Mouse (Mus musculus) heart, adult 2 months (tissue): ENCODE measurements around the gene Slc38a4. TPM values are rescaled to one million over a fixed set of nuclear protein-coding genes. Genes with fewer than 3 reads are reported as not detected.

Experiments
- DNase-seq, 2 experiments: peaks; one replicate each; pipeline ENCODE4 v3.0.0; 2021
- H3K27ac ChIP-seq: fragments of 200-600 bp; 2 replicates; pipeline ENCODE4 v1.8.1; 2022
- H3K27me3 ChIP-seq: fragments of 200-500 bp; 2 replicates; pipeline ENCODE4 v1.6.1; 2012; ENCODE audit warnings: mild to moderate bottlenecking, low read length, inconsistent platforms, mixed read lengths; ENCODE audit not compliant: control insufficient read depth, insufficient read depth
- H3K36me3 ChIP-seq: fragments of 200-500 bp; 2 replicates; pipeline ENCODE4 v1.6.1; 2012; ENCODE audit warnings: low read length, inconsistent platforms; ENCODE audit not compliant: control insufficient read depth, insufficient read depth
- H3K4me1 ChIP-seq: fragments of 200-500 bp; 2 replicates; pipeline ENCODE4 v1.6.1; 2011; ENCODE audit warnings: low read length; ENCODE audit not compliant: control insufficient read depth, insufficient read depth
- H3K4me3 ChIP-seq: fragments of 200-600 bp; 2 replicates; pipeline ENCODE4 v1.8.1; 2022
- H3K79me2 ChIP-seq: fragments of 200-500 bp; replicated peaks from 2 replicates; pipeline ENCODE4 v1.6.1; 2012; ENCODE audit warnings: mild to moderate bottlenecking, inconsistent platforms, low read length, moderate library complexity, mixed read lengths; ENCODE audit not compliant: control insufficient read depth, insufficient read depth
- H3K9ac ChIP-seq: fragments of 200-500 bp; 2 replicates; pipeline ENCODE4 v1.6.1; 2012; ENCODE audit warnings: low read depth, mild to moderate bottlenecking, control low read depth, inconsistent platforms, low read length, mixed read lengths
- CTCF ChIP-seq: fragments of 200-600 bp; IDR thresholded peaks from 2 replicates; pipeline ENCODE4 v1.8.1; 2022; ENCODE audit warnings: antibody characterized with exemption, mild to moderate bottlenecking, moderate library complexity
- EP300 ChIP-seq: fragments of 200-500 bp; IDR thresholded peaks from 2 replicates; pipeline ENCODE4 v1.6.1; 2011; ENCODE audit warnings: low read depth, low read length, control low read depth; ENCODE audit not compliant: insufficient read depth
- POLR2A ChIP-seq: fragments of 200-500 bp; IDR thresholded peaks from 2 replicates; pipeline ENCODE4 v1.6.1; 2011; ENCODE audit warnings: mild to moderate bottlenecking, low read depth, low read length, control low read depth; ENCODE audit not compliant: insufficient read depth
- WGBS: fragments of 180-500 bp; shearing (Covaris S2); methylation state at CpG from one replicate; pipeline ENCODE4 v1.1.7; 2018; 5-methylcytosine and 5-hydroxymethylcytosine counted together
- intact Hi-C: fragments of 180-260 bp; cut with DNase I; formaldehyde crosslinking; loops from one replicate; pipeline ENCODE4 v1.15.1; 2025
- polyA plus RNA-seq: library from polyadenylated mRNA; depleted of rRNA; stranded (reverse); fragments of >200 nt; gene quantifications from 2 replicates; pipeline ENCODE4 v1.2.3, GENCODE M21; 2012
- total RNA-seq, 2 experiments: library from RNA; stranded (reverse); gene quantifications; 2 replicates each; pipeline ENCODE4 v1.2.3; 2021

Gene Slc38a4
- total and polyA plus RNA-seq, 3 experiments: 5.4 to 7.8 (median 6.0) TPM

DNA sequence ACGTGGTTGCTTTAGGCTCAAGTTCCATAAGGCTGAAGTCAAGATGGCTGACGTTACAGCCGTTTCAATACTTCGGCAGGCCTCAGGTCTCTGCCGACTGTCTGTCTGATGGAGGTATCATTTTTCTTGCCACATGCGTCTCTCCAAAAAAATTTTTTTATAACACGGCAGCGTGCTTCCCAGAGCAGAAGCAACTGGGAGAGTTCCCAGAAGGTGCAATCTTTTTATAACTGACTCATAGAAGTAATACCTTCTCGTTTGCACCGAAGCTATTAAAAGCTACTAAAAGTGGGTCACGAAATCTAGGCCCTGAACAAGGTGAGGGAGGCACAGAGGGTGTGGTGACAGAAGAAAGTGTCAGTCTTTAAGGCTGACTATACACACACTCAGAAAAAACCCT is 87.0 kb downstream of the Slc38a4 start:
- no peaks in the 10 kb centered on the region for H3K79me2 ChIP-seq
- no peaks in the 10 kb centered on the region for H3K36me3 ChIP-seq
- no peak for TF ChIP-seq EP300
- TF ChIP-seq POLR2A: no peak
- no peak for TF ChIP-seq CTCF
- H3K27ac ChIP-seq: peak overlapping the region; percentile 34
- H3K27me3 ChIP-seq: no peaks in the 10 kb centered on the region
- H3K9ac ChIP-seq: no peak overlapping the region
- H3K4me1 ChIP-seq: no peaks in the 10 kb centered on the region
- intact Hi-C loops: loop anchor here (5.0 kb wide), 1 partner anchor 219 kb away; no protein-coding TSS in a partner anchor
- peak in 1 of 2 experiments; percentile 14 for DNase-seq
- H3K4me3 ChIP-seq: no peak overlapping the region
- 64% methylated on average over 11 of the region's 11 CpGs for WGBS

GRCm38 (mm10) chr15:96966326-96966725 is 89.4 kb downstream of the Slc38a4 start:
- WGBS: 94% methylated on average over 3 of the region's 3 CpGs
- Histone ChIP-seq H3K27me3 (no peaks in the 10 kb centered on the region), H3K9ac (no peak overlapping the region), H3K27ac (no peak overlapping the region), H3K36me3 (no peaks in the 10 kb centered on the region), H3K79me2 (no peaks in the 10 kb centered on the region), H3K4me1 (no peaks in the 10 kb centered on the region), H3K4me3 (no peak overlapping the region)
- TF ChIP-seq POLR2A (no peak), EP300 (no peak), CTCF (no peak)
- intact Hi-C loops: loop anchor here (5.0 kb wide), 1 partner anchor 221 kb away; no protein-coding TSS in a partner anchor
- no peak for DNase-seq

DNA sequence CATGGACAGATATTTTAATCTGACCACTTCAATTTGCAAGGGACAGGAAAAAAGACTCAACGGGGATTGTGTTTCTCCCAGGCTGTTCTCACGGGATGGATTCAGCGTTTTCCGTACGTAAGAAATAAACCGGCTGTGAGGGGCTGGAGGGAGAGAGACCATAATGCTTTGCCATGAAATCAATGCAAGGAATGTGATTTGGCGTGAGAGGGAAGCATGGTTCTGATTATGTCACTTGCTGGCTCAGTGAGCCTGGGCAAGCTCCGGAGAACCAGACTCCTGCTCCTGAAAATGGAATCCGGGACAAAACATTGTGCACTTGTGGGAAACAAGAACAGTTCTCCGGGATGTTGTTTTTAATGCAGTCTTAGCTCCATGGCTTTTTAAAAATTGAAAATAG is 92.0 kb downstream of the Slc38a4 start:
- no peak overlapping the region for H3K4me3 ChIP-seq
- no peak for DNase-seq
- WGBS: 30% methylated on average over 10 of the region's 10 CpGs
- no peaks in the 10 kb centered on the region for H3K27me3 ChIP-seq
- TF ChIP-seq EP300: no peak
- no peak for TF ChIP-seq POLR2A
- no peak for TF ChIP-seq CTCF
- no peaks in the 10 kb centered on the region for H3K79me2 ChIP-seq
- H3K9ac ChIP-seq: no peak overlapping the region
- intact Hi-C loops: no loop called here
- no peaks in the 10 kb centered on the region for H3K36me3 ChIP-seq
- H3K4me1 ChIP-seq: no peaks in the 10 kb centered on the region
- no peak overlapping the region for H3K27ac ChIP-seq

GRCm38 (mm10) chr15:96963318-96963717 is 92.4 kb downstream of the Slc38a4 start:
- Histone ChIP-seq H3K27me3 (no peaks in the 10 kb centered on the region), H3K4me1 (no peaks in the 10 kb centered on the region), H3K79me2 (no peaks in the 10 kb centered on the region), H3K36me3 (no peaks in the 10 kb centered on the region), H3K27ac (no peak overlapping the region), H3K4me3 (no peak overlapping the region), H3K9ac (no peak overlapping the region)
- intact Hi-C loops: no loop called here
- WGBS: 63% methylated on average over 8 of the region's 8 CpGs
- no peak for DNase-seq
- TF ChIP-seq EP300 (no peak), CTCF (no peak), POLR2A (no peak)

DNA sequence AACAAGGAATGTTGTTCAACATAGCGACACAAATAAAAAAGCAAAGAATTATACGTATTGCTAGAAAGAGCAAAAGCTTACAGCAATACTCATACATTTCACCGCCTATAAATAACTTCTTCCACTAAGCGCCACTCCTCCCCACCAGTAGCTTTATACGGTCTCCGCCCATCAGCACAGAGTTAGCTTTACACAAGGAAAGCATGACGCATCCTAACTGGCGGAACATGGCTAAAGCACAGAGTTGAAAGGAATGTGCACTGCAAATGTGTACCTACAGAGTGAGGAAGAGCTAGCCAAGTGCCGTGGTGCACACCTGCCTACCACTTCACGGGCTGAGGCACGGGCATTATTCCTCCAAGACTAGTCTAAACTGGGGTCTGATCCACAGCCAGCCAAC is 95.4 kb downstream of the Slc38a4 start:
- no peak for DNase-seq
- no peak overlapping the region for H3K27ac ChIP-seq
- TF ChIP-seq EP300: no peak
- no peak for TF ChIP-seq CTCF
- TF ChIP-seq POLR2A: no peak
- 76% methylated on average over 11 of the region's 11 CpGs for WGBS
- intact Hi-C loops: no loop called here
- H3K27me3 ChIP-seq: no peaks in the 10 kb centered on the region
- H3K36me3 ChIP-seq: no peaks in the 10 kb centered on the region
- no peak overlapping the region for H3K4me3 ChIP-seq
- no peaks in the 10 kb centered on the region for H3K4me1 ChIP-seq
- no peaks in the 10 kb centered on the region for H3K79me2 ChIP-seq
- H3K9ac ChIP-seq: no peak overlapping the region

GRCm38 (mm10) chr15:96959247-96959646 is 96.5 kb downstream of the Slc38a4 start:
- Histone ChIP-seq H3K9ac (no peak overlapping the region), H3K27me3 (no peaks in the 10 kb centered on the region), H3K36me3 (no peaks in the 10 kb centered on the region), H3K79me2 (no peaks in the 10 kb centered on the region), H3K4me1 (no peaks in the 10 kb centered on the region), H3K27ac (no peak overlapping the region), H3K4me3 (no peak overlapping the region)
- 64% methylated on average over 2 of the region's 2 CpGs for whole genome bisulfite sequencing
- intact Hi-C loops: no loop called here
- TF ChIP-seq EP300 (no peak), POLR2A (no peak), CTCF (no peak)
- no peak for DNase-seq
